Mouse (Mus musculus): ENCODE results near the gene Col5a1. TPM values are rescaled to one million over a fixed set of nuclear protein-coding genes. Genes with fewer than 3 reads are reported as not detected.

Col5a1 gene
- polyA plus RNA-seq, 1 experiment from 2014 or later: 47.7 TPM

DNA sequence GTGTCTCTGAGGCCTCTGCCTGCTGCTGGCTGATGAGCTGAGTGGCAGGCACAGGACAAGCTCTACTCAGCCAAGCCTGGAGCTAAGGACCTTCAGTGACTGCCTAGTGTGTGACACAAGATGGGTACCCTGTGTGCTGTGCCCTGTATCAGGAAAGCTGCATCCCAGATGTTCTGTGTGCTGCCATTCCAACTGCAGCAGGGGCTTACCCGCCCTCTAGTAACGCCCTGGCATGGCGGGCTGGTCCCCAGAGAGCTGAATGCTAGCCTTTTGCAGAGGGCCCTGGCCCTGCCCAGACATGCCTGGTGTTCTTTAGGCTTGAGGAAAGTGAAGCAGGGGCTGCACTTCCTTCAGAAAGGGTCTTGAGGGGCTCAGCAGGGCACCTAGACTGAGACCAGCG, 9.4 kb downstream of the Col5a1 start:
- no peaks in the 10 kb centered on the region for H3K4me1 ChIP-seq (ENCODE audit: insufficient read depth, low read depth, low read length)
- TF ChIP-seq EP300 (IDR thresholded peaks at IDR 0.05) (no peak), CTCF (IDR thresholded peaks at IDR 0.05) (no peak)
- ATAC-seq (no peak), DNase-seq (ENCODE audit: low spot score) (no peak)
- H3K36me3 ChIP-seq (ENCODE audit: insufficient read depth, low read length): no peaks in the 10 kb centered on the region
- no peak overlapping the region for H3K27ac ChIP-seq (ENCODE audit: low read length)
- H3K4me3 ChIP-seq (ENCODE audit: low read depth, low read length): no peak overlapping the region
- 83% methylated on average over 4 of the region's 4 CpGs for WGBS
- H3K27me3 ChIP-seq (replicated peaks; ENCODE audit: insufficient read depth, low read length): no peaks in the 10 kb centered on the region
- H3K4me2 ChIP-seq (replicated peaks; ENCODE audit: low read depth, low read length): no peak overlapping the region
- no peaks in the 10 kb centered on the region for H3K9me3 ChIP-seq (ENCODE audit: low read length)
- H3K9ac ChIP-seq (replicated peaks; ENCODE audit: low read depth): no peak overlapping the region

DNA sequence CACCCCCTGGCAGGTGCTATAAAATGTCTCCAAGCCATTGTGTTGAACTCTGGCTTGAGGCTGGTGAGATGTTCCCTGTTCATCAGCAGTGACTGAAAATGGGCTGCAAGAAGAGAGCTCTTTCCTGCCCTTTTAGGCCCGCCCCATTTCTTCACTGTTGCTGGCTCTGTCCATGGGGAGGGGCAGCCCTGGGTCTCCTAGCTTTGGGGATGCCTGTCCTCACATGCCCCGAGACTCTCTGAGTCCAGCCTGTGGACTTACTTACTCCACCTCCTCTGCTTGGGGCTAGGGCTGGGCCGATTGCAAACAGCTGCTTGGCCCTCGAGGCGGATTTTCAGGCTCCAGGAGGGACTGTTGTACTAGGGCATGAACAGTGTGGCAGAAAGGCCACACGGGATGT, 10.9 kb downstream of the Col5a1 start:
- ATAC-seq (peak; percentile 82), DNase-seq (ENCODE audit: low spot score) (peak; percentile 71)
- no peak overlapping the region for H3K9ac ChIP-seq (replicated peaks; ENCODE audit: low read depth)
- no peaks in the 10 kb centered on the region for H3K36me3 ChIP-seq (ENCODE audit: insufficient read depth, low read length)
- no peak overlapping the region for H3K4me3 ChIP-seq (ENCODE audit: low read depth, low read length)
- H3K4me2 ChIP-seq (replicated peaks; ENCODE audit: low read depth, low read length): no peak overlapping the region
- no peaks in the 10 kb centered on the region for H3K27me3 ChIP-seq (replicated peaks; ENCODE audit: insufficient read depth, low read length)
- H3K9me3 ChIP-seq (ENCODE audit: low read length): no peaks in the 10 kb centered on the region
- H3K4me1 ChIP-seq (ENCODE audit: insufficient read depth, low read depth, low read length): no peaks in the 10 kb centered on the region
- no peak overlapping the region for H3K27ac ChIP-seq (ENCODE audit: low read length)
- TF ChIP-seq EP300 (IDR thresholded peaks at IDR 0.05) (no peak), CTCF (IDR thresholded peaks at IDR 0.05) (no peak)
- 52% methylated on average over 6 of the region's 6 CpGs for WGBS

DNA sequence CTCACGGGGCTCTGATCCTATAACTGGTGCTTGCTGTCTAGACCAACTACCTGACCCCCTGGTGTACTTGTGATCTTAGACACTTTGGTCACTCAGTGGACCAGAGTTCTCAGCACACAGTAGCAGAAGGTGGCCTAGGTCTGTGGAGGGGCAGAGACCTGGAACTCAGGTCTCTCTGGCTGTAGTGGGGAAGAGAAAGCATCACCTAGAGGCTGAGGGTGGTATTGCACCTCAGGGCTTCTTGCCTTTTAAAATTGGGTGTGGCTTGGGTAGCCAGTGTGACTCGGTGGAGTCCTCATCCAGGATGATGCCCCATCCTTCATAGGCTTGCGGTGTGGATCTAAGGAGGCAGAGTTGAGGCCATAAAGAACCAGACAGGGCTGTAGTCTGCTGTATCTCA, 13.7 kb downstream of the Col5a1 start:
- no peaks in the 10 kb centered on the region for H3K27me3 ChIP-seq (replicated peaks; ENCODE audit: insufficient read depth, low read length)
- H3K4me3 ChIP-seq (ENCODE audit: low read depth, low read length): no peak overlapping the region
- DNase-seq (ENCODE audit: low spot score) (peak; percentile 32), ATAC-seq (no peak)
- H3K27ac ChIP-seq (ENCODE audit: low read length): no peak overlapping the region
- H3K4me1 ChIP-seq (ENCODE audit: insufficient read depth, low read depth, low read length): no peaks in the 10 kb centered on the region
- H3K4me2 ChIP-seq (replicated peaks; ENCODE audit: low read depth, low read length): no peak overlapping the region
- TF ChIP-seq CTCF (IDR thresholded peaks at IDR 0.05) (peak; percentile 80), EP300 (IDR thresholded peaks at IDR 0.05) (no peak)
- H3K36me3 ChIP-seq (ENCODE audit: insufficient read depth, low read length): no peaks in the 10 kb centered on the region
- no peak overlapping the region for H3K9ac ChIP-seq (replicated peaks; ENCODE audit: low read depth)
- 53% methylated on average over 3 of the region's 3 CpGs for WGBS
- H3K9me3 ChIP-seq (ENCODE audit: low read length): no peaks in the 10 kb centered on the region

DNA sequence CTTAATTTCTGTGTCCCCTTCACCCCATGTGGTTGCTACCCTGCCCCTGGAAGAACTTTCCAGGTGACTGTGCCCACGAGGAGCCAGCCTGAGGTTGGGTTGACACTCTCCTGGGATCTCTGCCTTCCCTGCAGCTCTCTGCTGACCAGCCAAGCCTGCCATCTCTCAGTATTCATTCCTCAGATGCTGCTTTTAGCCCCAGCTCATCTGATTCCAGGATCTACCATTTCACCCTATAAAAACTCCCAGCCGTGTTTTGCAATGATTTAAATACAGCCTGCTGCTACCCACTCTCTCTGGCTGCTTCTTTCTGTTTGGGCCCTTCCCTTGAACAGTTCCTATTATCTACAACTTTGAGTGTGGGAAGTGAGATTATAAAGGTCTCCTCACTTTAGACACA, 14.9 kb downstream of the Col5a1 start:
- Histone ChIP-seq H3K4me2 (replicated peaks; ENCODE audit: low read depth, low read length) (no peak overlapping the region), H3K4me1 (ENCODE audit: insufficient read depth, low read depth, low read length) (no peaks in the 10 kb centered on the region), H3K36me3 (ENCODE audit: insufficient read depth, low read length) (no peaks in the 10 kb centered on the region), H3K9me3 (ENCODE audit: low read length) (no peaks in the 10 kb centered on the region), H3K4me3 (ENCODE audit: low read depth, low read length) (no peak overlapping the region), H3K9ac (replicated peaks; ENCODE audit: low read depth) (no peak overlapping the region), H3K27me3 (replicated peaks; ENCODE audit: insufficient read depth, low read length) (no peaks in the 10 kb centered on the region), H3K27ac (ENCODE audit: low read length) (no peak overlapping the region)
- WGBS: 69% methylated on average over 2 of the region's 2 CpGs
- TF ChIP-seq EP300 (IDR thresholded peaks at IDR 0.05) (no peak), CTCF (IDR thresholded peaks at IDR 0.05) (no peak)
- no peak for DNase-seq (ENCODE audit: low spot score)
- ATAC-seq: no peak

DNA sequence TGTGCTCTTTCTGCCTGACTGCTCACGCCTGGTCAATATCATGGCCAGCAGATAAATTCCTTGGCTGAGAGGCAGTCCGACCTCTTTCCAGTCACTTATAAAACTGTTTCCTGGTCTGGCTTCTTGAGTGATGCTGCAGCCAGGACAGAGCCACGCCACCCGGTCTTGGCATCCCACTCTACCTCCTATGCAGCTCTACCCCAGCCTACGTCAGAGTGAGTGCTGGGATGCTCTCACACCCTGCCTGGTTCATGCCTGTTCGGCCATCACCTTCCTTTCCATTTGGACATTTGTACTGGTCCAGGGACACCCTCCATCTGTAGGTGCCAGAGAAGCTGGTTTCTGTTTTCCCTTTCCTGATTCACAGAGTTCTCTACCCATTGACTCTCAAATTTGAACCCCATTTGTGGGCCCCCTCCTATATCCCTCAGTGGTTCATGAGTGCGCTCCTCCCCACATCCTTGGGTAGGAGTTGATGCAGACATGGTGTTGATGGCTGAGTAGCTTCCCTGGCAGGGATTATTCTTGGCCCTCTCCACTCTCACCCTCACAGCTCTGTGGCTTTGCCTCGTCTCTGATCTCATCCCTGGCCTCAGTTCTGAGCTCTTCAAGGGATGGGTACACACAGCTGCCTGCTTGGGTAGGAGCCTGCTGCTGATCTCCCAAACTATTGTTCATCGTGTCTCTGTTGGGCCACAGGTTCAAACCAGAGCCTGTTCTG, 15.5 kb downstream of the Col5a1 start:
- H3K27ac ChIP-seq (ENCODE audit: low read length): no peak overlapping the region
- no peak for DNase-seq (ENCODE audit: low spot score)
- no peaks in the 10 kb centered on the region for H3K4me1 ChIP-seq (ENCODE audit: insufficient read depth, low read depth, low read length)
- 66% methylated on average over 9 of the region's 9 CpGs for WGBS
- ATAC-seq: peak; percentile 40
- no peaks in the 10 kb centered on the region for H3K9me3 ChIP-seq (ENCODE audit: low read length)
- no peak overlapping the region for H3K4me2 ChIP-seq (replicated peaks; ENCODE audit: low read depth, low read length)
- no peak overlapping the region for H3K9ac ChIP-seq (replicated peaks; ENCODE audit: low read depth)
- no peak overlapping the region for H3K4me3 ChIP-seq (ENCODE audit: low read depth, low read length)
- no peaks in the 10 kb centered on the region for H3K27me3 ChIP-seq (replicated peaks; ENCODE audit: insufficient read depth, low read length)
- TF ChIP-seq CTCF (IDR thresholded peaks at IDR 0.05): no peak
- no peak for TF ChIP-seq EP300 (IDR thresholded peaks at IDR 0.05)
- H3K36me3 ChIP-seq (ENCODE audit: insufficient read depth, low read length): no peaks in the 10 kb centered on the region

DNA sequence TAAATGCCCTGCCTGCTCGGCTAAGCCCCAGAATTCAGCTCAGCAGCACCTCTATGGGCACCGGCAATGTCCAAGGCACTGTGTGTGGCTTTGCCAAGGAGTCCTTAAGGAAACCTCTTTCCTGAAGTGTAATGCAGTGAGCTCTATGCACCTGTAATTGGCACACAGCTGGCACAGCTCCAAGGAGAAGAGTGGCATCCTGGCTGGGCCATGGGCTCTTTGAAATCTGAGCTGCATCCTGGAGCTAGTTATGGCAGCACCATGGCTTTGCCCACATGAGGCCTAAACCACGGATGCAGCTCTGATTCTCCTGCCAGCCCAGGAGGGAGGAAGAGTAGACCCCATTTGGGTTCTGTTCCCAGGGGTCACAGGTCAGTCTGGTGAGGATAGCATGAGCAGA, 16.1 kb downstream of the Col5a1 start:
- no peaks in the 10 kb centered on the region for H3K9me3 ChIP-seq (ENCODE audit: low read length)
- H3K9ac ChIP-seq (replicated peaks; ENCODE audit: low read depth): no peak overlapping the region
- no peaks in the 10 kb centered on the region for H3K4me1 ChIP-seq (ENCODE audit: insufficient read depth, low read depth, low read length)
- ATAC-seq (no peak), DNase-seq (ENCODE audit: low spot score) (no peak)
- H3K27ac ChIP-seq (ENCODE audit: low read length): no peak overlapping the region
- no peaks in the 10 kb centered on the region for H3K27me3 ChIP-seq (replicated peaks; ENCODE audit: insufficient read depth, low read length)
- H3K4me2 ChIP-seq (replicated peaks; ENCODE audit: low read depth, low read length): no peak overlapping the region
- H3K4me3 ChIP-seq (ENCODE audit: low read depth, low read length): no peak overlapping the region
- WGBS: 66% methylated on average over 3 of the region's 3 CpGs
- TF ChIP-seq CTCF (IDR thresholded peaks at IDR 0.05) (no peak), EP300 (IDR thresholded peaks at IDR 0.05) (no peak)
- H3K36me3 ChIP-seq (ENCODE audit: insufficient read depth, low read length): no peaks in the 10 kb centered on the region

DNA sequence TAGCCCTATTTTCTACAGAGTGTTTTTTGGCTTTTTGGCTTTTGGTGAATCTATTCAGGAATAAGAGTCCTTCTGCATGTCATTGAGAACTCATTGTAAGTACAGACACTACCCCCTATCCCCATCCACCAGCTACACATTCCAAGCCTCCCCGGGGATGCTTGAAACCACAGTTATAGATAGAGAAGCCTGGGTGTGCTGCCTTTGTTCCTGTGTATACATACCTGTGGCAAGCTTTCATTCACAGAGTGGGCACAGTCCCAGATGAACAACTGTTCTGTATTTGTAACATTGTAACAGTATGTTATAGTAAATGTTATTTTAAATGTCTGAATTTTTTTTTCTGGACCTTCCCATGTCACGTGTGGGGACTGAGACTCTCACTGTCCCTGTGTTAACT, 19.2 kb downstream of the Col5a1 start:
- no peak for TF ChIP-seq CTCF (IDR thresholded peaks at IDR 0.05)
- TF ChIP-seq EP300 (IDR thresholded peaks at IDR 0.05): no peak
- ATAC-seq: no peak
- DNase-seq (ENCODE audit: low spot score): no peak
- Histone ChIP-seq H3K9ac (replicated peaks; ENCODE audit: low read depth) (no peak overlapping the region), H3K9me3 (ENCODE audit: low read length) (no peaks in the 10 kb centered on the region), H3K27ac (ENCODE audit: low read length) (no peak overlapping the region), H3K36me3 (ENCODE audit: insufficient read depth, low read length) (no peaks in the 10 kb centered on the region), H3K27me3 (replicated peaks; ENCODE audit: insufficient read depth, low read length) (no peaks in the 10 kb centered on the region), H3K4me2 (replicated peaks; ENCODE audit: low read depth, low read length) (no peak overlapping the region), H3K4me3 (ENCODE audit: low read depth, low read length) (no peak overlapping the region), H3K4me1 (ENCODE audit: insufficient read depth, low read depth, low read length) (no peaks in the 10 kb centered on the region)
- 47% methylated on average over 2 of the region's 2 CpGs for WGBS

Measured in lung, postnatal 0 days (tissue).